Mouse (Mus musculus) heart, adult 18-20 months (tissue): ENCODE results near the gene Msl3l2. TPM values are rescaled to one million over a fixed set of nuclear protein-coding genes. Genes with fewer than 3 reads are reported as not detected.

Experiments
- total RNA-seq, 2 experiments: library from RNA; stranded (reverse); gene quantifications; 2 replicates each; pipeline ENCODE4 v1.2.3; 2021

Gene Msl3l2
- total RNA-seq, 2 experiments from 2014 or later = 1.8 to 2.3 TPM

Other genes starting within 250 kb of the Msl3l2 start
- 1 to 10 TPM; 4.0 to 4.6 TPM for gene Tbc1d32, start 121.8 kb downstream of the Msl3l2 start, total RNA-seq